ENCODE assay signal across 7 mouse cellular contexts in the genomic region with DNA sequence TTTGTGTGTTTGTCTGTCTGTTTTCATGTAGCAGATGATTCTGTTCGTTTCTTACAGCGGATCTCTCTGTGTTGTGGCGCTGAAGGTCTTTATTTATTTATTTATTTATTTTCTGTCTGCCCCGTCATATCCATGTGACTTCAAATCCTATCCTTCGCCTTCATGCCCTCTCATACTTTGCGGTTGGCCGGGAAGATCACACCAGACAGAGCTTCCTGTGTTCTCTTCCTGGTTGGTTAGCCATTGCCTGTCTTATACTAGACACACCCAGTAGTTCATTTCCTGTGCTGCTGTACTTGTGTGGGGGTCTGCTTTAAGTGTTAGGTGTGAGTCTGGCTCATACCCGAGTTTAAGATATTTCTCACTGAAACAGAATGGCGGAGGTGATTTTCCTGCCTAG. TPM values are rescaled to one million over a fixed set of nuclear protein-coding genes. Genes with fewer than 3 reads are reported as not detected.
DNase-seq lines count a peak whose midpoint lies in the region; ATAC-seq lines count a peak whose summit lies in the region.

No protein-coding gene starts in this region.

- H3K27ac ChIP-seq in forebrain, embryonic 10.5 days = peak overlapping the region; percentile 81; the same call in 1 of the 2 replicates
- H3K27ac ChIP-seq in limb, embryonic 11.5 days (replicated peaks; ENCODE audit: low read depth, low read length) = no peak overlapping the region
- peak overlapping the region; percentile 81 for H3K27ac ChIP-seq in midbrain, embryonic 13.5 days

- WGBS in forebrain, embryonic 10.5 days = 32% methylated on average over 9 of the region's 9 CpGs
- 30% methylated on average over 9 of the region's 9 CpGs for WGBS in limb, embryonic 11.5 days
- WGBS in midbrain, embryonic 13.5 days = 23% methylated on average over 9 of the region's 9 CpGs

- peak overlapping the region; percentile 64 for H3K4me2 ChIP-seq in limb, embryonic 11.5 days (ENCODE audit: low read depth, severe bottlenecking)
- H3K4me2 ChIP-seq in midbrain, embryonic 13.5 days (replicated peaks) = peak overlapping the region; percentile 80

- ATAC-seq in limb, embryonic 11.5 days (ENCODE audit: insufficient number of reproducible peaks, low FRiP score, low TSS enrichment, low read depth) = no peak
- ATAC-seq in midbrain, embryonic 13.5 days = no peak

- no peaks in the 10 kb centered on the region for H3K27me3 ChIP-seq in forebrain, embryonic 10.5 days (ENCODE audit: poor library complexity, severe bottlenecking)
- no peaks in the 10 kb centered on the region for H3K27me3 ChIP-seq in limb, embryonic 11.5 days (ENCODE audit: control insufficient read depth, insufficient read depth, low read length)
- H3K27me3 ChIP-seq in midbrain, embryonic 13.5 days = no peaks in the 10 kb centered on the region

- no peaks in the 10 kb centered on the region for H3K9me3 ChIP-seq in forebrain, embryonic 10.5 days
- H3K9me3 ChIP-seq in limb, embryonic 11.5 days (ENCODE audit: control insufficient read depth, low read length) = no peaks in the 10 kb centered on the region
- H3K9me3 ChIP-seq in midbrain, embryonic 13.5 days = no peaks in the 10 kb centered on the region

- peaks cover 20% of the 10 kb centered on the region for H3K4me1 ChIP-seq in forebrain, embryonic 10.5 days
- H3K4me1 ChIP-seq in limb, embryonic 11.5 days (ENCODE audit: control insufficient read depth, insufficient read depth, low read length) = peaks cover 5% of the 10 kb centered on the region
- H3K4me1 ChIP-seq in midbrain, embryonic 13.5 days (replicated peaks) = peaks cover 27% of the 10 kb centered on the region

- H3K4me3 ChIP-seq in forebrain, embryonic 10.5 days = peak overlapping the region; percentile 64
- H3K4me3 ChIP-seq in limb, embryonic 11.5 days (ENCODE audit: low read depth, low read length) = peak overlapping the region; percentile 86
- peak overlapping the region; percentile 93 for H3K4me3 ChIP-seq in midbrain, embryonic 13.5 days (replicated peaks)

- peak; percentile 33 to 38 for DNase-seq in B cell, adult 2 months
- peak; percentile 28 to 42 for DNase-seq in CD8-positive naive resting alpha-beta T cell, adult 2 months (ENCODE audit: low read depth in 2 of 2, low spot score in 2 of 2)
- no peak for DNase-seq in forebrain, embryonic 10.5 days (ENCODE audit: extremely low spot score, low spot score)
- DNase-seq in limb, embryonic 11.5 days (ENCODE audit: low spot score) = no peak
- DNase-seq in adrenal gland, adult 2 months = no peak
- no peak for DNase-seq in layer of hippocampus, adult 9-11 months

- peaks cover 50% of the 10 kb centered on the region for H3K36me3 ChIP-seq in forebrain, embryonic 10.5 days (replicated peaks)
- peaks cover 14% of the 10 kb centered on the region; the same call in 1 of the 2 replicates for H3K36me3 ChIP-seq in limb, embryonic 11.5 days (ENCODE audit: control insufficient read depth, insufficient read depth, low read length)
- peaks cover 49% of the 10 kb centered on the region for H3K36me3 ChIP-seq in midbrain, embryonic 13.5 days

- H3K9ac ChIP-seq in limb, embryonic 11.5 days (ENCODE audit: low read length) = peak overlapping the region; percentile 81
- peak overlapping the region; percentile 90 for H3K9ac ChIP-seq in midbrain, embryonic 13.5 days (replicated peaks)

RNA-seq across cellular contexts. Expression of a gene that starts 1.0 kb away (rescaled TPM):
- polyA plus RNA-seq in forebrain, embryonic 10.5 days (2016; fragmentation: Nextera tagmentation; extraction: Ambion mirVana) = 26.6 and 28.9 TPM in 2 replicates
- polyA plus RNA-seq in limb, embryonic 11.5 days (2014; fragmentation: Nextera tagmentation; extraction: Ambion mirVana) = 16.9 and 21.3 TPM in 2 replicates
- polyA plus RNA-seq in midbrain, embryonic 13.5 days (2015; fragmentation: Nextera tagmentation; extraction: Ambion mirVana) = 45.5 and 47.4 TPM in 2 replicates
- 10 to 100 TPM; 13.0 to 13.7 TPM for total RNA-seq in adrenal gland, adult 2 months (2021)
- polyA plus RNA-seq in adrenal gland, adult 2 months (2012; rRNA removed) = 20.9 and 22.7 TPM in 2 replicates

RNA-seq across cellular contexts. Expression of a gene that starts 22.1 kb away (rescaled TPM):
- polyA plus RNA-seq in forebrain, embryonic 10.5 days (2016; fragmentation: Nextera tagmentation; extraction: Ambion mirVana) = 51.6 and 54.5 TPM in 2 replicates
- 53.8 and 56.3 TPM in 2 replicates for polyA plus RNA-seq in limb, embryonic 11.5 days (2014; fragmentation: Nextera tagmentation; extraction: Ambion mirVana)
- polyA plus RNA-seq in midbrain, embryonic 13.5 days (2015; fragmentation: Nextera tagmentation; extraction: Ambion mirVana) = 92.3 and 97.5 TPM in 2 replicates
- total RNA-seq in adrenal gland, adult 2 months (2021) = 10 to 100 TPM; 30.9 to 32.4 TPM
- polyA plus RNA-seq in adrenal gland, adult 2 months (2012; rRNA removed) = 12.9 and 13.2 TPM in 2 replicates

RNA-seq across cellular contexts. Expression of a gene that starts 27.1 kb away (rescaled TPM):
- polyA plus RNA-seq in forebrain, embryonic 10.5 days (2016; fragmentation: Nextera tagmentation; extraction: Ambion mirVana) = 129 and 141 TPM in 2 replicates
- polyA plus RNA-seq in limb, embryonic 11.5 days (2014; fragmentation: Nextera tagmentation; extraction: Ambion mirVana) = 54.9 and 60.9 TPM in 2 replicates
- 103 and 125 TPM in 2 replicates for polyA plus RNA-seq in midbrain, embryonic 13.5 days (2015; fragmentation: Nextera tagmentation; extraction: Ambion mirVana)
- total RNA-seq in adrenal gland, adult 2 months (2021) = 100 to 1,000 TPM; 127 to 184 TPM
- 54.9 and 71.9 TPM in 2 replicates for polyA plus RNA-seq in adrenal gland, adult 2 months (2012; rRNA removed)

RNA-seq across cellular contexts. Expression of a gene that starts 29.7 kb away (rescaled TPM):
- 55.6 and 57.8 TPM in 2 replicates for polyA plus RNA-seq in forebrain, embryonic 10.5 days (2016; fragmentation: Nextera tagmentation; extraction: Ambion mirVana)
- 47.8 and 50.7 TPM in 2 replicates for polyA plus RNA-seq in limb, embryonic 11.5 days (2014; fragmentation: Nextera tagmentation; extraction: Ambion mirVana)
- 64.9 and 72.3 TPM in 2 replicates for polyA plus RNA-seq in midbrain, embryonic 13.5 days (2015; fragmentation: Nextera tagmentation; extraction: Ambion mirVana)
- total RNA-seq in adrenal gland, adult 2 months (2021) = 10 to 100 TPM; 32.0 to 41.2 TPM
- polyA plus RNA-seq in adrenal gland, adult 2 months (2012; rRNA removed) = 99.6 and 110 TPM in 2 replicates

RNA-seq across cellular contexts. Expression of a gene that starts 34.2 kb away (rescaled TPM):
- 44.1 and 48.0 TPM in 2 replicates for polyA plus RNA-seq in forebrain, embryonic 10.5 days (2016; fragmentation: Nextera tagmentation; extraction: Ambion mirVana)
- 60.8 and 61.8 TPM in 2 replicates for polyA plus RNA-seq in limb, embryonic 11.5 days (2014; fragmentation: Nextera tagmentation; extraction: Ambion mirVana)
- 31.3 and 33.5 TPM in 2 replicates for polyA plus RNA-seq in midbrain, embryonic 13.5 days (2015; fragmentation: Nextera tagmentation; extraction: Ambion mirVana)
- 10 to 100 TPM; 33.6 to 40.4 TPM for total RNA-seq in adrenal gland, adult 2 months (2021)
- polyA plus RNA-seq in adrenal gland, adult 2 months (2012; rRNA removed) = 6.8 and 9.1 TPM in 2 replicates

Comparison
In these comparisons a context has a peak if more than half of its experiments do, and no peak if none do; other contexts are left out.
1. DNase-seq: peak in B cell, adult 2 months (2 of 2) and CD8-positive naive resting alpha-beta T cell, adult 2 months (2 of 2); none in forebrain, embryonic 10.5 days (single experiment), limb, embryonic 11.5 days (single experiment), adrenal gland, adult 2 months (single experiment) and layer of hippocampus, adult 9-11 months (single experiment).
2. Peak in every context shown above with its lines, with median percentiles within 50 percentile points of each other: H3K4me3 ChIP-seq.